In genomic region chr2:139179641-139180040, GRCm38 (mm10) we compare ENCODE assay signal across 22 mouse cellular contexts.
DNase-seq lines count a peak whose midpoint lies in the region; ATAC-seq lines count a peak whose summit lies in the region.
"Had no signal": no experiment of that assay in that cellular context is flagged by ENCODE, and none has a peak within 500 bp of the region (broad histone marks: within the 10 kb centered on the region; RNA-seq: fewer than 3 reads in every experiment).

No protein-coding gene starts in this region.

- H3K36me3 ChIP-seq in hindbrain, embryonic 13.5 days = no peaks in the 10 kb centered on the region
- H3K36me3 ChIP-seq: forebrain, embryonic 10.5 days; limb, embryonic 12.5 days had no signal

- intact Hi-C loops in left cerebral cortex, postnatal 4 days (cut with DNase I) = no loop called here

- H3K4me2 ChIP-seq in hindbrain, embryonic 13.5 days = no peak overlapping the region
- H3K4me2 ChIP-seq: limb, embryonic 12.5 days; liver, embryonic 11.5 days; midbrain, embryonic 11.5 days had no signal

- H3K9me3 ChIP-seq in hindbrain, embryonic 13.5 days = no peaks in the 10 kb centered on the region
- H3K9me3 ChIP-seq: forebrain, embryonic 10.5 days; limb, embryonic 12.5 days had no signal

- no peaks in the 10 kb centered on the region for H3K27me3 ChIP-seq in hindbrain, embryonic 13.5 days
- H3K27me3 ChIP-seq: limb, embryonic 12.5 days had no signal

- ATAC-seq in hindbrain, embryonic 13.5 days (ENCODE audit: low FRiP score) = no peak
- ATAC-seq: CD4-positive, CD25-positive, alpha-beta regulatory T cell, adult 4 months; hindbrain, embryonic 16.5 days; intestine, embryonic 16.5 days; liver, postnatal 0 days; lung, postnatal 0 days had no signal

- peak; percentile 30 to 35 for DNase-seq in cerebellum, adult 18-20 months
- no peak for DNase-seq in cerebellum, adult 11-12 months
- DNase-seq in left cerebral cortex, postnatal 4 days = peak; percentile 8
- DNase-seq in left cerebral cortex, adult 11 months (ENCODE audit: low spot score) = no peak
- DNase-seq in cerebellum, adult 9-10 months = peak; percentile 45
- DNase-seq in layer of hippocampus, adult 9-11 months = peak; percentile 16
- DNase-seq: adrenal gland, postnatal 14 days; heart, postnatal 4 days; kidney, adult 9 months; kidney, postnatal 14 days; liver, postnatal 0 days; thymus, postnatal 14 days had no signal

- no peak overlapping the region for H3K4me3 ChIP-seq in hindbrain, embryonic 13.5 days
- H3K4me3 ChIP-seq: forebrain, embryonic 10.5 days; limb, embryonic 12.5 days had no signal

- H3K9ac ChIP-seq in hindbrain, embryonic 13.5 days = no peak overlapping the region
- H3K9ac ChIP-seq: limb, embryonic 12.5 days; liver, postnatal 0 days had no signal

- no peak overlapping the region for H3K27ac ChIP-seq in hindbrain, embryonic 13.5 days
- H3K27ac ChIP-seq: forebrain, embryonic 10.5 days; limb, embryonic 12.5 days; macrophage had no signal

- 88% methylated on average over 2 of the region's 2 CpGs for WGBS in hindbrain, embryonic 13.5 days

- H3K4me1 ChIP-seq in hindbrain, embryonic 13.5 days (replicated peaks) = no peaks in the 10 kb centered on the region
- H3K4me1 ChIP-seq: forebrain, embryonic 10.5 days; limb, embryonic 12.5 days had no signal

Comparison
In these comparisons a context has a peak if more than half of its experiments do, and no peak if none do; other contexts are left out.
1. DNase-seq: peak in cerebellum, adult 18-20 months (2 of 2), left cerebral cortex, postnatal 4 days (single experiment), cerebellum, adult 9-10 months (single experiment) and layer of hippocampus, adult 9-11 months (single experiment); none in cerebellum, adult 11-12 months (single experiment) and left cerebral cortex, adult 11 months (single experiment).